Mouse (Mus musculus): ENCODE results near the gene Mslnl. TPM values are rescaled to one million over a fixed set of nuclear protein-coding genes. Genes with fewer than 3 reads are reported as not detected.

Gene Mslnl
- total and polyA plus RNA-seq, 3 experiments: not detected

- no peaks in the 10 kb centered on the region; the same call in 1 of the 2 replicates for H3K4me1 ChIP-seq (ENCODE audit: insufficient read depth, low read depth, low read length)
- no peak overlapping the region for H3K4me3 ChIP-seq (ENCODE audit: low read depth, low read length)
- H3K36me3 ChIP-seq (replicated peaks): no peaks in the 10 kb centered on the region
- ATAC-seq (ENCODE audit: extremely low read depth, insufficient number of reproducible peaks, low FRiP score, poor library complexity, severe bottlenecking): no peak
- DNase-seq (ENCODE audit: low spot score): no peak
- no peak for TF ChIP-seq CTCF (IDR thresholded peaks at IDR 0.05; ENCODE audit: low read depth, low read length)
- TF ChIP-seq GATA2 (IDR thresholded peaks at IDR 0.05; ENCODE audit: borderline replicate concordance, low read depth, low read length): no peak
- no peak for TF ChIP-seq POLR2AphosphoS5 (IDR thresholded peaks at IDR 0.05; ENCODE audit: insufficient replicate concordance, low read depth, low read length)
- no peak for TF ChIP-seq TAL1 (conservative IDR thresholded peaks at IDR 0.05; ENCODE audit: low read depth, low read length)
- TF ChIP-seq GATA1 (IDR thresholded peaks at IDR 0.05; ENCODE audit: borderline replicate concordance, low read length): no peak
- peaks cover 28% of the 10 kb centered on the region for H3K27me3 ChIP-seq (ENCODE audit: insufficient read depth, low read length)
- no peaks in the 10 kb centered on the region for H3K9me3 ChIP-seq (replicated peaks)
These were observed 21.8 kb downstream of the Mslnl start for GRCm38 (mm10) chr17:25757691-25758090.

GRCm38 (mm10) chr17:25760148-25760547, 24.3 kb downstream of the Mslnl start:
- ATAC-seq (ENCODE audit: extremely low read depth, insufficient number of reproducible peaks, low FRiP score, poor library complexity, severe bottlenecking): no peak
- H3K27me3 ChIP-seq (ENCODE audit: insufficient read depth, low read length): peaks cover 28% of the 10 kb centered on the region
- DNase-seq (ENCODE audit: low spot score): no peak

GRCm38 (mm10) chr17:25761561-25761970, 25.7 kb downstream of the Mslnl start:
- H3K9me3 ChIP-seq (replicated peaks): no peaks in the 10 kb centered on the region
- ATAC-seq (ENCODE audit: extremely low read depth, insufficient number of reproducible peaks, low FRiP score, poor library complexity, severe bottlenecking) (no peak), DNase-seq (ENCODE audit: low spot score) (no peak)
- no peaks in the 10 kb centered on the region for H3K36me3 ChIP-seq (replicated peaks)
- no peak overlapping the region for H3K4me3 ChIP-seq (ENCODE audit: low read depth, low read length)
- no peaks in the 10 kb centered on the region; the same call in 1 of the 2 replicates for H3K4me1 ChIP-seq (ENCODE audit: insufficient read depth, low read depth, low read length)
- peaks cover 31% of the 10 kb centered on the region for H3K27me3 ChIP-seq (ENCODE audit: insufficient read depth, low read length)
- no peak for TF ChIP-seq GATA1 (IDR thresholded peaks at IDR 0.05; ENCODE audit: borderline replicate concordance, low read length)
- TF ChIP-seq TAL1 (conservative IDR thresholded peaks at IDR 0.05; ENCODE audit: low read depth, low read length): no peak
- TF ChIP-seq GATA2 (IDR thresholded peaks at IDR 0.05; ENCODE audit: borderline replicate concordance, low read depth, low read length): no peak
- no peak for TF ChIP-seq CTCF (IDR thresholded peaks at IDR 0.05; ENCODE audit: low read depth, low read length)
- TF ChIP-seq POLR2AphosphoS5 (IDR thresholded peaks at IDR 0.05; ENCODE audit: insufficient replicate concordance, low read depth, low read length): no peak

More at GRCm38 (mm10) chr17:25760148-25760547, 24.3 kb downstream of the Mslnl start:
- Histone ChIP-seq H3K36me3 (replicated peaks) (no peaks in the 10 kb centered on the region), H3K4me1 (ENCODE audit: insufficient read depth, low read depth, low read length) (no peaks in the 10 kb centered on the region; the same call in 1 of the 2 replicates), H3K9me3 (replicated peaks) (no peaks in the 10 kb centered on the region), H3K4me3 (ENCODE audit: low read depth, low read length) (no peak overlapping the region)
- TF ChIP-seq CTCF (IDR thresholded peaks at IDR 0.05; ENCODE audit: low read depth, low read length) (no peak), TAL1 (conservative IDR thresholded peaks at IDR 0.05; ENCODE audit: low read depth, low read length) (no peak)

DNA sequence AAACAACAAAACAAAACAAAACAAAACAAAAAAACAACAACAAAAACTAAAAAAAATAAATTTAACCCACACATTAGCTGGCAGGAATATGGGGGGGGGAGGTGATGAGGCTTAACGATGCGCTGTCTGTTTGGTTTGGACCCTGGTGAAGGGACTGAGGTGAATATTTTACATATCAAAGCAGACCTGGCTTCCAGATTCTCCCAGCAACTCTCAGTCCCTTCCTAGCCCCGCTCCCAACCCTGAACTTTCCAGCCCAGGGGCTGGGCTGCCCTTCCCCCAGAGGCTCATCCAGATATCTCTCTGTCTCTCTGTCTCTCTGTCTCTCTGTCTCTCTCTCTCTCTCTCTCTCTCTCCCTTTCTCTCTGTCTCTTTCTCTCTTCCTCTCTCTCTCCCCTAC, 26.7 kb downstream of the Mslnl start:
- no peak for TF ChIP-seq GATA2 (IDR thresholded peaks at IDR 0.05; ENCODE audit: borderline replicate concordance, low read depth, low read length)
- no peak for TF ChIP-seq TAL1 (conservative IDR thresholded peaks at IDR 0.05; ENCODE audit: low read depth, low read length)
- no peak for TF ChIP-seq POLR2AphosphoS5 (IDR thresholded peaks at IDR 0.05; ENCODE audit: insufficient replicate concordance, low read depth, low read length)
- TF ChIP-seq GATA1 (IDR thresholded peaks at IDR 0.05; ENCODE audit: borderline replicate concordance, low read length): no peak
- TF ChIP-seq CTCF (IDR thresholded peaks at IDR 0.05; ENCODE audit: low read depth, low read length): no peak
- ATAC-seq (ENCODE audit: extremely low read depth, insufficient number of reproducible peaks, low FRiP score, poor library complexity, severe bottlenecking) (no peak), DNase-seq (ENCODE audit: low spot score) (no peak)
- H3K4me1 ChIP-seq (ENCODE audit: insufficient read depth, low read depth, low read length): no peaks in the 10 kb centered on the region; the same call in 1 of the 2 replicates
- no peaks in the 10 kb centered on the region for H3K9me3 ChIP-seq (replicated peaks)
- H3K36me3 ChIP-seq (replicated peaks): no peaks in the 10 kb centered on the region
- H3K4me3 ChIP-seq (ENCODE audit: low read depth, low read length): no peak overlapping the region
- peaks cover 32% of the 10 kb centered on the region for H3K27me3 ChIP-seq (ENCODE audit: insufficient read depth, low read length)

GRCm38 (mm10) chr17:25765886-25766285, 30.0 kb downstream of the Mslnl start:
- no peak for ATAC-seq (ENCODE audit: extremely low read depth, insufficient number of reproducible peaks, low FRiP score, poor library complexity, severe bottlenecking)
- Histone ChIP-seq H3K4me1 (ENCODE audit: insufficient read depth, low read depth, low read length) (no peaks in the 10 kb centered on the region), H3K27me3 (ENCODE audit: insufficient read depth, low read length) (peaks cover 38% of the 10 kb centered on the region), H3K36me3 (replicated peaks) (no peaks in the 10 kb centered on the region), H3K4me3 (ENCODE audit: low read depth, low read length) (no peak overlapping the region), H3K9me3 (replicated peaks) (no peaks in the 10 kb centered on the region)
- DNase-seq (ENCODE audit: low spot score): no peak
- TF ChIP-seq CTCF (IDR thresholded peaks at IDR 0.05; ENCODE audit: low read depth, low read length): no peak

- Histone ChIP-seq H3K4me3 (ENCODE audit: low read depth, low read length) (no peak overlapping the region), H3K27me3 (ENCODE audit: insufficient read depth, low read length) (peaks cover 32% of the 10 kb centered on the region), H3K4me1 (ENCODE audit: insufficient read depth, low read depth, low read length) (peaks cover 8% of the 10 kb centered on the region), H3K9me3 (replicated peaks) (no peaks in the 10 kb centered on the region), H3K36me3 (replicated peaks) (no peaks in the 10 kb centered on the region)
- DNase-seq (ENCODE audit: low spot score) (no peak), ATAC-seq (ENCODE audit: extremely low read depth, insufficient number of reproducible peaks, low FRiP score, poor library complexity, severe bottlenecking) (no peak)
- TF ChIP-seq POLR2AphosphoS5 (IDR thresholded peaks at IDR 0.05; ENCODE audit: insufficient replicate concordance, low read depth, low read length) (no peak), GATA1 (IDR thresholded peaks at IDR 0.05; ENCODE audit: borderline replicate concordance, low read length) (no peak), GATA2 (IDR thresholded peaks at IDR 0.05; ENCODE audit: borderline replicate concordance, low read depth, low read length) (no peak), TAL1 (conservative IDR thresholded peaks at IDR 0.05; ENCODE audit: low read depth, low read length) (no peak), CTCF (IDR thresholded peaks at IDR 0.05; ENCODE audit: low read depth, low read length) (no peak)
These were observed 33.5 kb downstream of the Mslnl start for GRCm38 (mm10) chr17:25769331-25769730.

All from G1E (cell line).